Mouse (Mus musculus): ENCODE results near the gene Cebpe.

DNA sequence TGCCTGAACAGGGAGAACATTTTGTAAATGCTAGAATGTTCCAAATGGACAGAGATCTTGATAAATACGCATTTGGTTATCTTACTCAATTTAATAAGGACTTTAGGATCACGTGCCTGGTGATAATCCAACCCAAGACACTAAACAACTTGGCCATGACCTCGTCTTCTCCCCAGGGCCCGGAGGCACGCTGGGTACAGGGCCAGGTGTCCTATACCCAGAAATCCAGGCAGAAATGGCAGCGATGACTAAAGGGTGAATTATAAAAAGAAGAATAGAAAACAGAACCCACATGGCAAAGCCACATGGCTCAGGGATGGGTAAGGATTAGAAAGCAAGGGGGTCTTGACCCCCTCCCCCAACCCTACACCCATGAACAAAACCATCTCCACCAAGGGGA is 29.7 kb upstream of the Cebpe start:
- TF ChIP-seq CTCF (IDR thresholded peaks at IDR 0.05; ENCODE audit: borderline replicate concordance, insufficient read depth, low read length): no peak
- no peak for TF ChIP-seq POLR2A (IDR thresholded peaks at IDR 0.05; ENCODE audit: low read depth, low read length)

Data from embryonic fibroblast, embryonic 13.5 days (primary cell).